Mouse (Mus musculus): ENCODE data around the gene Slc9a8.

DNA sequence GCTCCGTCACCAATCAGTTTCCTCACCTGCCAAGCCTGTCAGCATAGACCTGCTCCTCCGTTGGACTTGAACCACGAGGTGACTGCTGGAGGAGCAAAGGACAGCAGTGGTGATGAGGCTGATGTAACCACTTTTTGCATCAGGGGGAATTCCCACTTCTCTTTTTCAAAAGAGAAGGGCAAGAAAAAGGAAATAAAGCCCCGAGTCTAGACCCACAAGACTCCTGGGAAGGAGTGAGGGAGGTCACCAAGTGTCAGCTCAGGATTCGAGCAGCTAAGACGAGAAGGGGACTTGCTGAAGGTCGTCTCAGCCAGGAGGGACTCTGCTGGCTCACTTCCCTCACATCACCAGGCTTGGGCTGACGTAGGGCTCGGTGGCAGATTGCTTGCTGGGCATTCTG is 46.4 kb upstream of the Slc9a8 start:
- TF ChIP-seq CTCF (IDR thresholded peaks at IDR 0.05; ENCODE audit: low read depth) (no peak), EP300 (IDR thresholded peaks at IDR 0.05; ENCODE audit: low read depth) (no peak)

Measured in liver, postnatal 0 days (tissue).